Mouse (Mus musculus) right cerebral cortex, adult 2 months (tissue): ENCODE measurements at regions not wholly inside any gene's neighbourhood (a gene's known extent, or its start where the extent isn't known, plus 50 kb on each side); places are given as distances from the start of the nearest gene placed in this dataset.

ENCODE experiments used
- DNase-seq, 2 experiments: peaks; one replicate each; pipeline ENCODE4 v3.0.0; 2021 to 2022; ENCODE audit warnings: low spot score in 2 of 2

DNA sequence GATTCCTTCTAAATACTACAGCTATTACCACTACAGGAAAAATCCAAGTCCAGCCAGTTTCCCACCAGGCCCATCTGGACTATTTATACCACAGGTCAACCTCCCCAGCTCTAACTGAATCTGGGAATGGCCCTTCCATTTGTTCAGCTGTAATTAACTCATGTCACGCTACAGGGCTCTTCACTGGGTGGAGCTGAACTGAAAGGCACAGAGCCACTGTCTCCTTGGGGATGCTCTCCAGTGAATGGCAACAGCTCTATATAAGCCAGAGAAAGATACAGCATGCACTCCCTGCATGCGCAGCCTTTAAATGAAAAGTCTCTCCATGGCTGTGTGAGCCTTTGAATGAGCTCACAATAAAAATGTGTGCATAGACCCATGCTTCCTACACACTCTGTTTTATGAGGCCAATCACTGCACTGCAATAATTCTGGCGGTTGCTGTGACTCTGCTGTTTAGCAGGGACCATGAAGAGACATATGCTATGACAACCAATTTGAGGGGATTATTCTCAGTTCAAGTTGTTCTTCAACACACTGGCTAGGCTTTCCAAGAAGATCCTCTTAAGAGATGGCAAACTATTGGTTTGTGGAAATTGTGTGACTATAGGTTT, 376.3 kb upstream of the Kif18a start:
- DNase-seq, result no peak

DNA sequence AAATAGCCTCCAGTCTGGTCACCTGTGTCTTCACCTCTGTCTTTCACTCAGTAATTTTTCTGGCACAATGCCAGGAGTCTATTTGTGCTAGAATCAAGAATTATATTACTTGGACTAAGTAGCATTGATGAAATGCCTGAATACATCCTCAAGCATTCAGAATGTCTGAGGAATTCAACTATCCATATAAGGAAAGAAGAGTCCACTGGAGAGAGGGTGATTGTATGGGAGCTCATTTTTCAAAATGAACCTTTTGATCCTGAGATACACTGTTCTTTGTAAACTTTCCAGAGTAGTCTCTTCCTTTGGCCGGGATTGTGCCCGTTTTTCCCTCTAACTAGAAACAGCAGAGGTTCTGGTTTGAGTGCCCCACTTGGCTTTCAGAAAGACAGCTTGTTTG, 367.0 kb upstream of the Kif18a start:
- DNase-seq, result no peak

DNA sequence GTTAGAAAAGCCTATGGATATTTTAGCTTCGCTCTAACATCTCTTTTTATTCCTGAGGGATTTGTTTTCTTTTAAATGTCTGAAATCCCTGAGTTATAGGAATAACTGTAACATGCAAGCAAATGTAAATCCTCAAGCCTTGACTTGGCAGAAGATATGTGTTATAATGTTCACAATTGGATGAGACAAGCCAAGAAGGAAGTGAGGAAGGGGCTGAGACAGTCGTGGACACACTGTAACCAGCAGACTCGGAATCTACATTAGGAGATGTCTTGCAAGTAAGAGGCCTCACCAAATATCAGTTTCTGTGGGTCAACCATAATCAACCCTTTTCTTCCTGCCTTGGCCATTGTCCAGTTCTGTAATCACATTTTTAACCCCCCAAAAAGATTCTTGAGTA, 366.6 kb upstream of the Kif18a start:
- DNase-seq, result no peak

- DNase-seq, result no peak
These were observed 361.0 kb upstream of the Kif18a start for GRCm38 (mm10) chr2:108919500-108920045.

DNA sequence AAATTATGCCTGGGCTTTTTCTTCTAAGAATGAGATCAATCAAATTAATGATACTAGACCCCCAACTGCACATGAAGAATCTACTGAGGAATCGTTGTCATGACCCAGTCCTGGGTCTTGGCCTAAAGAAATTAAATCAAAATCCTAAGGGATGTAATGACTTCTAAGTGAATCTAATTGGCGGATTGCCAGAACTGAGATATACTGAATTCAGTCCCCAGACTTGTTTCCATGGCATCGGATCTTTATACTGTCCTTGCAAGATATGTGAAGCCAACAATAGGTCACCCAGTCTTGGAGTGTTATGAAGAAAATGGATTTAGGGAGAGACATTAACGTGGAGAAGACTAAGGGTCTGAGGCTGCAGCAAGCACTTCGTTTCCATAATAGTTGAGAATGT, 360.4 kb upstream of the Kif18a start:
- DNase-seq, result no peak

DNA sequence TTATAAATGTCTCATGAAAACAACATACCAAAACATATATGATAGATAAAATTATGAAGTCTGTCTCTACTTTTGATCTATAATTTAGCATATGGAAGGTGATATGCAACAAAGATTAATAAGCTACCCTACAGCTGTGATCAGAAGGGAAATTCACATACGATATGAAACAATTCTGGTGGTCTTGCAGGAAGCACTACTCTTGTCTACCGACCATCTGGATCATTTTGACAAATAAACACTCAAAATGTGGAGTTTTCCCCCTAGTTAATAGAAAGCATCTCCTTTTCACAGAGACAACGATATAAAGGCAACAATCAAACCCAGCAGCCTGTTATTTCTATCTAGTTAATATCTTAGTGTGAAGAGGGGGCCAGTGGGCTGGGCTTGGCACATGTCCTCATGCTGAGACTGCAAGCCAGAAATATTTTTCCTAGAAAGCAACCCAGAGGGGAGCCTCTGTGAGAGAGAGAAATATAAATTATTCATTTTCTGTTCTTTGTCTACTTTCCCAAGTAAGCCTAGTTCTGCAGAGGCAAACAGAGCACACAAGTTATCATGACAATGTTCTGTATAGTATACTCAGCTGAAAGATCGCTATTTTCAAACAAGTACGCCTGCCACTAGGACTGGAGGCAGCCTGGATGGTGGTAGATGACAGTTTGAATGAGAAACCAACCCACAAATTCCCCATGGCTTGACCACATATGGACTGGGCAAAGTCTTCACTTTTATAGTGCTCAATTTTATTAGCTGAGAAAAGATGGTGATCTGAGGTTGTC, 344.4 kb upstream of the Kif18a start:
- DNase-seq, result no peak

DNA sequence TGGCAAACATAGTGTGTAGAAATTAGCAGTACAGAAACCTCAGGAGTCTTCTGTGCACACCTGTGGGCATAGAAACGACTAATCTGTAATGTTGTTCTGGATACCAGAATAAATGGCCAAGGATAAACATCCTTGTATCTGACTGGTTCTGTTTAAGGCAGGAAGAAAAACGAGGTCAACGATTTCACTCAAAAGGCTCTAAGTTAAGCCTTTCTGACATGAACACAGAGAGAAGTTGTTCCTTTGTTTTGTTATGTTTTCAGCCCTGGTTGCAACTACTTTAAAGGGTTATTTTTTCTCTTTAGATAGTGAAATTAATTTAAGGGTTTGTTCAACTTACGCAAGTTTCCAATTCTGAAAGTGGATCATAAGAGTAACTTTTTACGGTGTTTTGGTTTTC, 299.6 kb upstream of the Kif18a start:
- no peak for DNase-seq

DNA sequence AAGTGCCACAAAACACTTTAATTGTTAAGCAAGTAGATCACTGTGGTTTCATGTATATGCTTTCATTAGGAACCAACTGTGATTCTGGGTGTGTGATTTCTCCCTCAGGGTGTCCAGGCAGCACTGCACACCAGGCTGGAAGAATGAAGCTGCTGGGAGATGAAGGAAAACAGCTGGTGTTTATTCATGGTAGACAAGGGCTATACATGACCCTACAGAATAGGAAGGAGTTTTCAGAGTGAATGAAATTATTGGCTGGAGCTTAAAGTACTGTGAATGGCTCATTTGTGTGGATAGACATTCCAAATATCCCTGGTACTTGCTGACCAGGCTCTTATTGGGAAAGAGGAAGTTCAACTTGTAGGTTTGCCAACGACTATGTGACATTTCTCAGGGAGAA, 264.3 kb upstream of the Kif18a start:
- no peak for DNase-seq

DNA sequence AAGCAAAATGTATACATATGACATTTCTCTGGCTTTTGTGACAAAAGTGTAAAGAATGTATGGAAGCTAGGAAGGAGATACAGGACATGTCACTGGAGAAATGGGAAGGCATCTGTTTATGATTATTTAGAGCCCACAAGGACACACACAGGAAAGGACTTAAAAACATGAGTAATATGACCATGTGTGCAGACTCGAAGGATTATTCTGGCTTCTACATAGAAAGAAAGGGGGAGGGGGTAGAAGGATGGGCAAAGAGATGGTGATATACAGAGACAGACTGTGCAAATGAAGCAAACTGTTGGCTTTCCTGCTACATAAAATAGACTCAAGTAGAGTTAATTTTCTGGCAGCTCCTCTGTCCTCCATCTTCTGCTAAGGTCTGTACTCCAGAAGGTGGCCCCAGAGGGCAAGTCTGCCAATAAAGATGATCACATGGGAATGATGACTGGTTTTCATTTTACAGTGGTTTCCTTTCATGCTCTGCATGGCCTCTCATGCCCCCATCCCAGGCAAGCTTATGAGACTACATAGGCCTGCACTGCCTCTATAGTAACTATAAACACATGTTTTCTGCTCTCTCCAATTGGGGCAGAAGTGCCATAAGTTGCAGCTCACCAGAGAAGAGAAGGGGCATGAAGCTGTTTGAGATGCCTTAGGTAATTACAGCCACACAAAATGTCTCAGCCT, 263.4 kb upstream of the Kif18a start:
- no peak for DNase-seq

DNA sequence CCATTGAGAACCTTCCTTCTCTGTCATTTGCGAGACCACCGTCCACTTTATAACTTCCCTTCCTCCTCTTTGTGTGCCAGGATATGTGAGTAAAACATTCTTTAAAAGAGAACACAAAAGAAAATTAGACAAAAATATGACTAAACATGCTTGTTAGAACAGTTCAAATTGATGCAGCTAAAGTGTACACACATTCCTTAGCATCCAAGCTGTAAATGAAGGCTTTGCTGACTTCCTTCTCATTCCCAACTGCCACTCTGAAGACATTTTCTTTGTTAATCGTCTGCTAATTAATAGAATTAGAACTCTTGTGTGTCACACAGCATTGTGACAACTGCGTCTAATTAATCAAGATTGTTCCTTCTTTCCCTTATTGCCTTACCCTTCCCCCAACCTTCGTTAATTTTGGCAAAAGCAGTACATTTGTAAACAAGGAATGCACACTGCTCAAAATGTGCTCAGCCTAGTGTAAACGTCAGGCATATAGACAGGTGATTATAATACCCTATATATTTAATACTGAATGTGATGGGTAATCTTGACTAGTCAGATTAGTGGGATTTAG, 242.3 kb upstream of the Kif18a start:
- no peak for DNase-seq
